Mouse (Mus musculus): ENCODE measurements around the gene Nlgn2.
"Not testable (repeated sequence)": the region's sequence is repeated elsewhere in the genome, so short reads cannot be mapped to it uniquely, and the experiment has no call there.

Nlgn2 gene

DNA sequence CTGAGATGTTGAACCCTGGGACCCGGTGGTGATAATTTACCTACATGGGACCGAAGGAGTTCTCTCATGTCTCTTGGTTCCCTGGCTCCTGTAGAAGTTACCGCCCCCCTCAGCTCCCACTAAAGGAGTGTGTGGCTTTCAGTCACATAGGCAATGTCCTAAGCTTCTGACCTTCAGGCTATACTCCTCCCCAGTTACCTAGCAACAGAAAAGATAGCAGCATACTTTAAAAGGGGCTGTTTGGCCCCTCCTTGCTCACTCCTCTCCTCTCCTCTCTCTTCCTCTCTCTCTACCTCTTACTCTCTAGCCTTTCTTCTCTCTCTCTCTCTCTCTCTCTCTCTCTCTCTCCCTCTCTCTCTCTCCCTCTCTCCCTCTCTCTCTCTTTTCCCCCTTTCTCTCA, 26.1 kb upstream of the Nlgn2 start:
- DNase-seq, result not testable (repeated sequence)

DNA sequence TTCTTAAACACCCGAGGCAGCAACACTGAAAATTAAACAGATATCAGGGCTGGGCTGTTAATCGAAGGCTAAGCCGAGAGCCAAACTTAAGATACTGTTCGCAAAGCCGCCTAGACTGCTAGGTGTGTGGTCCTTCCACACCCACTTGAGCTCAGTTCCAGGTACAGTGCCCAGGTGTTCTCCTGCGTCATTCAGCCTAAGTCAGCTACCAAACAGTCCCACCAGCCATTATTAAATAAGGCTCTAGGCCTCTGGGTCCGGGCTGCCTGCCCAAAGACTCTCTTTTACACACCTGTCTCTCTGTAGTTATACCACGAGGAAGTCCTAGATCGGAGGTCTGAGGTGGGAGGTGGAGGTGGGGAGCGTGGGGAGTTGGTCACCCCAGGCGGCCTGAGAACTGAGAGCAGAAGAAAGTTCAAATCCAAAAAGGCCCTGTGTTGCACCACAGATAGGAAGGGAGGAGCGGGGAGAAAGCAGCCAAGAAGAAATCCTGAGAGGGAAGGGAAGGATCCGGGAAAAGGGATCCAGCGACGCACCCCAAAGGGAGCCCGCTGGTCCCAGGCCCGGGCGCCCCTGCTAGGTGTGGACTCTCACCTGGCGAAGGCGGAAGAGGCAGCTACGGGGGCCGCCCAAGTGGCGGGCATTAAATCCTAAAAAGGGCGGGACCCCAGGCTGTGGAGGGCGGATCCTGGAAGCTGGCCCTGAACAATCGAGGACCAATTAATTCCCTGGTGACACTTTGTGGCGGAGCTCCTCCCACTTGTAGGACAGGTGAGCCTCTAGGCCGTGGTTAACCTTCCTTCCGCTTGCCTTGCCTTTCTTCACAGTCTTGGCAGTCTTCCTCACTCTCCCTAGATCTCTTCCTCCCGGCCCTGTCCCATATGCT, 20.8 kb upstream of the Nlgn2 start, which contains the start of gene Tnk1:
Gene Tnk1, minus strand, starts transcription at position 618 of the 886 bp plus-strand sequence.
- no peak for DNase-seq

DNA sequence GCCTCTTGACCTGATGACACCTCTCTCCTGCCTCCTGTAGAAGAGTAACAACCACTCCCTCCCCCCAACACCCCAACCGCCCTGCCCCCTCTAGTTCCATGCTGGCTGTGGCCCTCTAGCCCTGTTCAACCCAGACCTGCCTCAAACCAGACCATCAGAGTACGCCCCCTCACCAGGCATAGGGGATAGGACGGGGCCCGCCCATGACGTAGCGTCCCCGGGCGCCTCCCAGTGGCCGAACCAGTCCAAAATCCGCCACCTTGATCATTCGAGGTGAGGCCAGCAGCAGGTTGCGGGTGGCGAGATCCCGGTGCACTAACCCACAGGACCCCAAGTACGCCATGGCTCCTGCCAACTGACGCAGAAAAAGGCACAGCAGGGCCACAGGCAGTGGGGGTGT, 17.8 kb upstream of the Nlgn2 start:
- no peak for DNase-seq

DNA sequence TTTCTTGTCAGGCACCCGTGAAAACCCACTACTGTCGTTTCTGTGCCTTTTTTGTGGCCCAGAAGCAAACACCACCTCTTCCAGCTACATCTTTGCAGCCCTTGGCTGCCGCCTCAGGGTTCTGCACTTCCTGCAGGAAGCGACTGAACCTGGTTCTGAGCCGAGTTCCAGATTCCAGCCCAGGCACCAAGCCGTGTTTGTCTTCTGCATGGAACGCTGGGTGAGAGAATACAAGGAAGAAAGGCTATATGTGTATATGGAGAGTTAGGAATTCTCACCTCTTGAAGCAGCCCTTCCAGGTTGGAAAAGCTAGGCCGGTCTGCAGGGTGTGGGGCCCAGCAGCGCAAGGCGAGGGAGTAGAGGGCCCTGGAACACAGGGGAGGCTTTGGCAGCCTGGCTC, 17.1 kb upstream of the Nlgn2 start:
- DNase-seq, result no peak

DNA sequence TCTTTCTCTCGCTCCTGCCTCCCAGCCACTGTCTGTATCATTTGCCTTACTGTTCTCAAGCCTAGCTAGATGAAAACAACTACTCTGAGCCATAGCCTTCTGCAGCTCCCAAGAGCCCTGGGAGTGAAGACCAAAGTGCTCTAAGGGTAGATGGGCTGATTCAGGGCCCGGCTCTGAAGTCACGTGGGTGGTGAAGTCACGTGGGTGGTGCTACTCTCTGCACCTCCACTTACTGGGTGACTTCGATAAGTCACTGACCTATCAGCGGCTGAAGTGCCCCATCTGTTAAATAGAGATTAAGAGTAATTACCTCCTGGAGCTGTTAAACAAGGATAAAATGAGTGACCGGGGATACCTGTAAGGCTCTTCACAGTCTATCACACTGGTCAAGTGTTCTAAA, 16.4 kb upstream of the Nlgn2 start:
- DNase-seq, result no peak

DNA sequence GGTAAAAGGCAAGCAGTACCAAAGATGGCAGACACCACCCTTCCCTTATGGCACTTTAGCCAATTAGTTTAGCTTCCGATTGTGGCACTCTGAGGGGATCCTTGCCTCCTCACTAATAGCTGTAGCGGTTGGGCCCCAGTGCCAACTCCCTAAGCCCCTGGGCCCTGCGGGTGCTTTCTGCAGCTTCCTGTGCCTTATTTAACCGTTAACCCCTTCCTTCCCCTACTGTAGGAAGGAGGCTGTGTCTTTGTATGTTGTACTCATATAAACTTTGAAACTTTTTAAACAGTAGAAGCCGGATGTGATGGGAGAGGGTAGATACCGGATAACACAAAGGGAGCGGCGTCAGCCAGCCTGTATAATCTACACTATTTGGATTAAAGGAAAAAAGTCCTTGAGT, 13.2 kb upstream of the Nlgn2 start:
- no peak for DNase-seq

DNA sequence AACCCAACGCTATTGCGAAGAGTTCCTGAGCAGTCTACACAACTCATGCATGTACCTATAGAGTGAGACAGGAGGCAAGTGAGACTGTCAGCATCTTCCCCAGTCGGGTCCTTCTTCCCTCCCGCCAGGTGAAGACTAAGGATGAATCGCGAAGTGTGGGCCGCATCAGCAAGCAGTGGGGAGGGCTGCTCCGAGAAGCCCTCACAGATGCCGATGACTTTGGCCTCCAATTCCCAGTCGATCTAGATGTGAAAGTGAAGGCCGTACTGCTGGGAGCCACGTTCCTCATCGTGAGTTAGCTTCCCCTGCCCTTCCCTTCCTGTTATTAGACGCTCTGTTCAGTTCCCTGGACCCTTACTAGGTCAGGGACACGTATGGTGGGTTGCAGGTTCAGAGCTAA, 12.3 kb upstream of the Nlgn2 start:
- DNase-seq, result no peak

DNA sequence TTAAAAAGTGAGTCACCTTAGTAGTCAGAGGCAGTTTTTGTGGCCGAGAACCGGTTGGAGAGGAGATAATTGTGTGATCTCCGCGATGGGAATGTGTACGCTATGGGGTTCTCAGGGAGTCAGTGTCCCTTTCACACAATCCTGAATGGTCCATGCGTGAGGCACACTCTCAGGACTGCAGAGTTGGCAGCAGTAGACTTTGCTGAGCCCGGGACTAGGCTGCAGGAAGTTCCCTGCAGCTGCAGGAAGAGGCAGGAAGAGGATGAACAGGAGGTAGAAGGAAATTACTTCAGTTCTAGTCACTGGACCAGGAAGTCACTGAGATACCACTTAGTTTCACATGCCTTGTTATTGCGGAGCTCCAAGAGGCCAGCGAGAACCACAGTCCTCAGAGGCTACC, 11.5 kb upstream of the Nlgn2 start:
- DNase-seq, result no peak

DNA sequence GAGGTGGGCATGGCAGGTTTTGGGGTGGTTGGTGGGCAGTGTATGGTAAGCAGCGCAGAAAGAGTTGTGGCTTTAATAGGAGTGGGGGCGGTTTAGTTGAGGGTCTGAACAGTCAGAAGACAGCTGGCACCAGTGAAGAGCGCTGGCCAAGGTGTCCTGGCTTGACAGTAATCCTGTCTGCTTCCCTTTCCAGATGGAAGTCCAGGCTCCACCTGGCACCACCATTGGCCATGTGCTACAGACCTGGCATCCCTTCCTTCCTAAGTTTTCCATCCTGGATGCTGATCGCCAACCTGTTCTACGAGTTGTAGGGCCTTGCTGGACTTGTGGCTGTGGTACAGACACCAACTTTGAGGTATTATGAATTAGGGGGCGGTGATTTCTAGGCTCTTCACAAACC, 10.4 kb upstream of the Nlgn2 start:
- no peak for DNase-seq

DNA sequence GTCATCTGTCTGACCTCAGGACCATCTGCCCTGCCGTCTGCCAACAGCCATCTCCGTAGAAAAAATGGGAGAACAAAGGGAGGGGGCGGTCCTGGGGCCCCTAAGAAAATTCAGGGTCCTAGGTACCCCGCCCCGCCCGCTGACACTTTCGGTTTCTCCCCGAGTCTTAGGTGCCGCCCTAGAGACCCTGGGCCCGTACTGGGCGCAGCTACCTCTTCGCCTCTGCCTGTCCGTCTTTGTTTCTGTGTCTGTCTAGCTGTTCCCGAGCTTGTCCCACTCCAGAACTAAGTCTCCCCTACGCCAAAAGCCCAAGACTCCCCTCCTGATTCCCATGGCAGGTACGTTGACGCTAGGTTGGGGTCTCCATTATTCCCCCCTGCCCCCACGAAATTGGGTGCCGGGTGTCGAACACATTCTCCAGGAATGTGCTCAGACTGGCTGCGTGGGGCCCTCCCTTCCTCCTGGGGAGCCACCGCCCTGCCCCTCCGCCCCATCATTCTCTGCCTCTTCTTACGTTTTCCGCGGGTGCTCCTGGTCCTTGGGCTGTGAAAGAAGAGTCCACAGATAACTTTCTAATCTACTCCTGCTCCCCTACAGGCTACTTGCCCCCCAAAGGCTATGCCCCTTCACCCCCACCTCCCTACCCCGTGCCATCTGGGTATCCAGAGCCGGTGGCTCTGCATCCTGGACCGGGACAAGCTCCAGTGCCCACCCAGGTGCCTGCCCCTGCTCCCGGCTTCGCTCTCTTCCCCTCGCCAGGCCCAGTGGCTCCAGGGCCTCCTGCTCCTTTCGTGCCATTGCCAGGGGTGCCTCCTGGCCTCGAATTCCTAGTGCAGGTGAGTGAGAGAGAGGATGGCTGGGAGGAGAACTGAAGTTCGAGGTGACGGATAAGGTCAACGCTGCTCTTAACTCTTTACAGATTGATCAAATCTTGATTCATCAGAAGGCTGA, 9.4 kb upstream of the Nlgn2 start:
- no peak for DNase-seq

DNA sequence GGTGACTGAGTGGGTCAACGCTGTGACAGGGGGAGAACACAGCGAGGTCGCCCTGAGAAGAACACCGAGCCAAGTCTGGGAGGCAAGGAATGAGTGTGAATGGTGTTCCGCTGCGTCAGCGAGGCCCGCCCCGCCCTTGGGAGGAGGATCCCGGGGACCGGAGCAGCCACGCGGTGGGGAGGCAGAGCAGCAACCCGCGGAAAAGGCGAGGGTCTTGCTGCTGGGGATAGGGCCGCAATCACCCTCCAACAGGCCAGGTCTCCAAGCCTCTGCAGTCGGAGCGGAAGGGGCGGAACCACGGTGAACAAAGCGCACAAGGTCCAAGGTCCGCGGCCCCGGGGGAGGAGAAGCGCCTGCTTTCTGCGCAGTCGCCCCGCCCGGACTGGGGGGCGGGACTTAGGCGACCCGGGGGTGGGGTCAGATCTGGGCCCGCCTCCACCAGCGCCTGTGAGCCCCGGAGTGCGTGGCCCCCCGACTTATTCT, 8.7 kb upstream of the Nlgn2 start, which contains the start of gene Plscr3:
Gene Plscr3, plus strand, starts transcription at position 179 of the 483 bp plus-strand sequence.
- peak; percentile 88 for DNase-seq

DNA sequence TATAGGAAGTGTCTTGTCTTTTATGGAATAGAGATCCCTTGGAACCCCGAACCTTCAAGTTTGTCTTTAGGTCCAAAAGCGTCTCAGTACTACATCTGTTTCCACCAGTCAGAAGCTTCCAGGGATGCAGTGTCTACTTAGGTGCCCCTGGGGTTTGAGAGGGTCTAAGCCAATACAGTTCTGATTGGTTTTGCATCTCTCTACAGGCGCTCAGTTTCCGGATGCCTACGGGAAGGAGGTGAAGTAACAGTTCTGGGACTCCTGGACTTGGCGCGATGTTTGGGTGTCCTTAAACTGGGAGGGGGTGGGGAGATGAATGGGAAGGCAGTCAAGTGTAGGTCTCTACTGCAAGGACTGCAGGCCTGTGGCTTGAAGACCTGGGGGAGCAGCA, 1.1 kb upstream of the Nlgn2 start:
- no peak for DNase-seq

DNA sequence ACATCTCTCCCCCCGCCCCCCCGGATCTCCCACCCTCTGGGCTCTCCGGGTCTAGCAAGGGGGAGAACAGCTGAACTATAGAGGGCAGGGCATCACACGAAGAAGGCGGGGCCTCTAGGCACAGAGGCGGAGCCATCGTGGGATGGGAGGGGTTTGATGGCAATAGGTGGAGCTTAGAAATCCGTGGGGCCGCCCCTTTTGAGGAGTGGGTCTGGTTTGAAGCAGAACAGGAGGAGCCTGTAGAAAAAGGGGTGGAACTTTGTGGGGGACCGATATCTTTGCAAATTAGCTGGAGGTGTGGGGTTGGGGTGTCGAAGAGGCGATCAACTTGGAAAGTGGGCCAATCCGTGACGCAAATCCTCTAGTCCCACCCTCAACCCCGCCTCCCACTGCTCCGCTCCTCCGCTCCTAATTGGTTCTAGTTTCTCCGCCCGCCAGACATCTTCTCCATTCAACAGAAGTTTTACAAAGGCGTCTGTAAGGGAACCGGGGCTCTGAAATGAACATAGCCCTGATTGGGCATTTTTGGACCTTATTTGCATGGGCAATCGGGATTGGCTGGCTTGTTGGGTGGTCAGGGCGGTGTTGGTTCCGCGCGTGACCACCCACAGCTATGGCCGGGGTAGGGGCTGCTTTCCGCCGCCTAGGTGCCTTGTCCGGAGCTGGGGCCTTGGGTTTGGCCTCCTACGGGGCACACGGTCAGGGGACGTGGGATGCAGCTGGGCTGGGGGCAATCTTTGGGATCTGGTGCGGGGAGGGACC, 549 bp upstream of the Nlgn2 start, which contains the start of gene Tmem256:
Gene Tmem256, plus strand, starts transcription at position 563 of the 762 bp plus-strand sequence.
- DNase-seq, result peak; percentile 99

DNA sequence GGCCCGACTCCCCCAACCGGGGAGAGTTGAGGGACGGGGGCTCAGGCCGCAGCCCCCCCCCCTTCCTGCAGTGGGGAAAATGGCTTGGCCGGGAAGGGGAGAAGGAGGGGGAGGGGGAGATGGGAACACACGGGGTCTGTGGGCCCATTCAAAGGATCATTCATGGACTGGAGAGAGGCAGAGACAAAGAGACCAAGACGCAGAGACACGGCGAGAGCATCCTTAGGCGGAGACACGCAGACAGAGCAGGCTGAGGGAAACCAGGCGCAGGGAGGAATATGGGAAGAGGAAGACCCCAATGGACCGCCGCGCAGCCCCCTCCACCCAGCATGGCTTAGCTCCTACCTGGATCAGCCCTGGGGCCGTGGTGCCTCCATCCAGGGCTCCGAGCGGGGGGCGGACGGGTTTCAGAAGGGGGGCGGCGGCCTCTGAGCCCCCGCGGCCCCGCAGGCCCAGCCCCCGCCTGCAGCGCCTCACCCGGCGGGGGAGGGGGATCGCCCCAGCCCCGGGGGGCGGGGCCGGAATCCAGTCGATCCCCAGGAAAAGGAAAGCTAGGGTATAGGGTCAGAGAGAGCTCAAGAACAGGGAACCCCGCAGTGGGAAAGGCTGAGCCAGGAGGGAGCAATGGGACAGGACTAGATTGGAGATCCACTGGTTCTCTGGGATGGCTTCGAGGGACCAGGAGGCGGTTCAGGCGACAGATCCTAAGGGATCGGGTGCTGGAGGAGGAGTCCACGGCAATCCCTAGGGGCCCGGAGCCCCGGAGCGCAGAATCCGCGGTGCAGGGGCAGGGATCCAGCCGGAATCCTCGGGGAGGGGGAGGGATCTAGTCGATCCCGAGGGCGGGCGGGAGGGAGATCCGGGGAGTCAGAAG, 644 bp downstream of the Nlgn2 start:
- DNase-seq, result peak; percentile 44

DNA sequence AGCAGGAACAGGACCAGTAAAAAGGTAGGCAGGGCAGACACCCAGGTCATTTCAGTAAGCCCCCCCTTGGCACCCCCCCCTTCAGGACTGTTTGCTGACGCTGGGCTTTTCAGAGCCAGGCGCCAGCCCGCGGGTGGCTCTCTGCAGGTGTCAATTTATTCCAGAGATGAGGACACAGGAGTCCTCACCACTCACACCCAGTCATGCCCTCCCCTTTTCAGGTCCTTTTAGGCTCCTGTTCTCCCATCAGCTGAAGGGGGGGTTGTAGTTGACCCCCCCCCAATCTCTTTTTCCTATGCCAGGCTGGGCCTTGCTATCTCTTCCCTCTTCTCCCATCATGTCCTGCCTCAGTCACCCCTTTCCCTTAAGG, 1.6 kb downstream of the Nlgn2 start:
- no peak for DNase-seq

DNA sequence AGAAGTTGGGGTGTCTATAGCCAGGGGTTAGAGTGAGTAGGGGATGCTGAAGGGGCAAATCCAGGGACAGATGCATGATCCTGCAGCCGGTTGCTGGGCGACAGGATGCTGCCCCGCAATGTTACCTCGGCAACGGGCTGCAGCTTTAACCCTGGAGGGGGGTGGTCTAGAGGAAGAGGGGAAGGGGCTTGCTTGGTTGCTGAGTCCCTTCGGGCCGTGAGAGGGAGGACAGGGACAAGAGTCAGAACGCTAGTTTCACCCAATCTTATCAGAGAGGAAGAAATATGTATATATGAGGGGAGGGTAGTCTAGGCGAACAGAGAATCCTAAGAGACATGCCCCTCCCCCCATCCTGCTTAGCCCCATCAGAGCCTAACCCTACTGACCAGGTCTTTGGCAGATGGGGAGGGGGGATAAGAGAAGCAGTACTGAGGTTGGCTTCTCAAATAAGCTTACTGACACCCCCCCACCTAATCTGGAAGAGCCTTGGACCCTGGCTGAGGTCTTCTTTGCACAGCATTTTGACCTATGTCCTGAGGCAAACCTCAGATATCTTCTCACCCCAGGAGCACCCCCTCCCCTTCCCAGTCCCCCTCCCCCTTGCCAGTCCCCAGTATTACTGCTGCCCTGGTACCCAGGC, 2.1 kb downstream of the Nlgn2 start:
- no peak for DNase-seq

DNA sequence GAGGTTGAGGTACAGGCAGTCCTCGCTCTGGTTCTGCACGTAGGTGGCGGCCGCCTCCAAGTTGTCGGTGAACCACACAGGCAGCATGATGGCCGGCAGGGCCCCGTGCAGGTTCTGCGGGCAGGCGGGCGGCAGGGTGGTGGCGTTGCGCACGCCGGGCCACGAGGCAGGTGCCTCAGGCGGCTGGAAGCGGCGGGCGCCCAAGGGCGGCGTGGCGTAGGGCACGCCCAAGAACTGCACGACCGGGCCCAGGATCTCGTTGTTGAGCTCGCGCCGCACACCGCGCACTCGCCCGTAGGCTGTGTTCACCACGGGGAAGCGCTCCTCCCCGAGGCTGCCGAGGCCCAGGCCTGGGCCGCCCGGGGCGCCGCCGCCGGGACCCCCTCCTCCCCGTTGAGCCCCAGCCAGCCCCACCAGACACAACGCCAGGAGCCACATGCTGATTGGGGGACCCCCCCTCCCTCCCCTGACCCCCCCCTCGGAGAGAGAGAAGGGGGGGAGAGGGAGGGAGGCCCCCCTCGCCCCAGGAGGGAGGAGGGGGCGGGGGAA, 3.5 kb downstream of the Nlgn2 start:
- no peak for DNase-seq

DNA sequence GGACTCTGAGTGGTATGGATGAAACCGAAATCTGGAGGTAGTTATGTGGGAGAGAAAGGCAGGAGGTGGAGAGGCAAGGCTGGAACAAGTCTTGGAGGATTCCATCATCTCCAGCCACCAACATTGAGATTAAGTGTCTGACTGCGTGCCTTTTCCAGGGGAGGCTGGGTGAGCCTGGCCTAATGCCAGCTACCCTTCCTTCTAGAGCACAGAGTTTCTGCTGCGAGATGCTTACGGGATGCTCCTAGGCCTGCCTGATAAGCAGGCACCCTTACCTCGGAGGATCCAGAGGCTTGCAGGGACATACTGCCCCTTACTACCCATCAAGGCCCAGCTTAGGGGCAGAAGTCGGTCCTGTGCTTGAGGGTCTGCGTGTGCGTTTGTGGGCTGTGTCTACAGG, 4.0 kb downstream of the Nlgn2 start:
- DNase-seq, result no peak

DNA sequence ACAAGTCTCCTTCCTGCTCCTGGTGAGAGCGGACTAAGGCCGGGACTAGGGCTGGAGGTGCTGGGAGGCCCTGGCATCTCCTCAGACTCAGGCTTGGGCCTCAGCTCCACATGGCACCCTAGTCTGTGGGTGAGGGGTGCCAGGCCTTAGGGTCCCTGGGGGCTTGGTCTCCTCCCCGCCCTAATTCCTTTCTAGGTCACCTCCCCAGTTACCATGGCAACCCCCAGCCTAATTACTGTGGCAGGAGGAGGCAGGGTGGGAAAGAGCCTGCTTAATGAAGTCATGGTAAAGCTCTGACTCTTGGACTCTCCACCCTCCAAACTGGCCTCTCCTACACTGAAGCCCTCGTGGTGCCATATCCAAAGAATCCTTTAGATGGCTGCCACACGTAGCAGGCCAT, 8.8 kb downstream of the Nlgn2 start:
- DNase-seq, result no peak

DNA sequence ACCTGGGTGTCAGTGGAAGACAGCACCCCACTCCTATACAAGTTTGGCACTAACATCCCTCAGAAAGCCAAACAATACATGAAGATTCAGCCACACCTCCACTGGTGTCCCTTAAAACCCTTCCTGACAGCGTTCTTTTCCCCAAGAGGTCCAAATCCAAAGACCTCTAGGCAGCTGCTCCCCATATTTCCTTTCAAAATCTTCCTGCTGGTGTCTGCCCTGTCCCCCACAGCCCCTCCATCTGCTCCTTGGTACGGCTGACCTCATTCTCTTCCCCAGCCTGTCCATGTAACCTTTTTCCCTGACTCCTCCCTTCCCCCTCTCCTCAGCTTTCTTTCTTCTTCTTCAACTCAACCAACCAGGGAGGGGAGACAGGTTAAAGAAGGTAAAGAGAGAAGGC, 14.1 kb downstream of the Nlgn2 start:
- no peak for DNase-seq

DNA sequence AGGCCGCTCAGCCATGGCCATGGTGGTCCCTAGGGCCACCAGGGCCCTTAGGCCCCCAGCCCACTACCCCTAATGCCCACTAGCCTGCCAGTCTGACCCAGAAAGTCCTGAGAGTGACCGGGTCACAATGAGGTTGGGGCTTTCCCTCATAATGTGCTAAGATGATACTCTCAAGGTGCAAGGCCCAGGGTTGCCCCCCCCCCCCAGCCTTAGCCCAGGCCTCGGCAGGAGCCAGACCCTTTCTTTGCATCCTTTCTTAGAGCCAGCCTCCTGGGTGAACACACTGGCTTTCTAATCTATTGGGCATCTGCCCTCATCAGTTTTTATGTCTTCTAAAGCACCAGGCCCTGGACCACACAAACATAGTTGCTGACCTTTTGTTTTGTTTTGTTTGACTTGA, 15.5 kb downstream of the Nlgn2 start, which contains the start of gene Spem1:
Gene Spem1, minus strand, starts transcription at position 101 of the 400 bp plus-strand sequence.
- DNase-seq, result no peak

All from layer of hippocampus, adult 9-11 months (tissue).